Mouse (Mus musculus) cerebellum, adult 8-10 months (tissue): Measurements from ENCODE around the gene Slc22a27.
"Not testable (repeated sequence)": the region's sequence is repeated elsewhere in the genome, so short reads cannot be mapped to it uniquely, and the experiment has no call there.

Experiments used
- DNase-seq: peaks from one replicate; pipeline ENCODE4 v3.0.0; 2022

Slc22a27 gene

DNA sequence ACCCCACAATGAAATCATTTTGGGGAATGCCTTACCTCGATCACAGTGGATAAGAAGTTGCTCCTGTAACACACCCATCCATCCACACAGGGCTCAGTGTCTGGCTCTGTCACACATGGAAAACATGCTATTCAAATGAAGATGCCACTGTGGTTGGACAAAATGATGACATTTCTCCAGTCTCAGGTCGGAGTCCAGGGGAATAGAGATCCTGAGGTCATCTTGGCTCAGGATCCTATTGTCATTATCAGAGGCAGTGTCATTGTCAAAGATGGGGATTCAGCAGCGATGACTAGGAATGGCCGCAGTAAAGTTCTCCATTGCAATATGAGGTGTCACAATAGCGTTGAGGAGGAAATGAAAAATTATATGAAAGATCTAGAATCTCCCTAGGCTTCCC, at the start of gene Slc22a27:
Slc22a27 (minus strand) TSS at position 101 of the 400 bp plus-strand sequence.
- DNase-seq, result not testable (repeated sequence)

DNA sequence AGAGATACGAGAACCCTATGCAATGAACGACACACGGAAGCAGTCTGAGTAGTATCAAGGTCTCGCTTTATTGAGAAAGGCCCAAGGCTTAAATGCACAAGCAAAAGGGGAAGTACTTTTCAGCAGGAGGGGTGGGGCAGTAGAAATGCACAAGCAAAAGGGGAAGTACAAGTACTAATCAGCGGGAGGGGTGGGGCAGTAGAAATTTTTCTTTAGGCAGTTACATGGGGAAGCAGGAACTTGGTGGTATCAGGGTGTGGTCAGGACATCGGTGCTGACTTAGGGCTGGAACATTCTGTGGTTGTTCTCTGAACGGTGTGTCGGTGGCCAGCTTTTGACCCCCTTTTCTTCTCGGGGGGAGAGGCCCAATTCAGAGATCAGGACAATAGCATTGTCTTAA, 45.8 kb upstream of the Slc22a27 start:
- not testable (repeated sequence) for DNase-seq

DNA sequence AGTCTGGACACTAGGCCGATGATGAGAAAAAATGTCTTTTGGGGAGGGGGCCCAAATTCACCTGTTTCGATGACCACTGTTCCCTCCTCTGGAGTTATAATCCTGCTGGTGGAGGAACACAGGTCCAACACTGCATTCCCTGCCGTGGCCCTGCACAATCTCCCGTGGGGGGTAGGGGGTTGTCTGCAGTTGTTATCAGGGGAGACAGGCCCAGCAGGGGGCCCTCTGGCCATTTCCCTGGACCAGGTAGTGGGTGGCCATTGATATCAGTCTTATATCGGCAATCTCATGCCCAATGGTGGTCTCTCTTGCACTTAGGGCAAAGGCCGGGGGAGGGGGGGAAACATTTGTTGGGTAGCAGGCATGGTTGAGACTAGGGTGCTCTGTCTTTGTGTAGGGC, 43.3 kb upstream of the Slc22a27 start:
- DNase-seq, result not testable (repeated sequence)

- no peak for DNase-seq
These were observed 2.9 kb upstream of the Slc22a27 start for GRCm38 (mm10) chr19:7968703-7969102.

- DNase-seq, result not testable (repeated sequence)
These were observed 723 bp upstream of the Slc22a27 start for GRCm38 (mm10) chr19:7966550-7966949.

GRCm38 (mm10) chr19:7939391-7939790, 26.4 kb downstream of the Slc22a27 start:
- DNase-seq, result not testable (repeated sequence)

- DNase-seq, result no peak
These were observed 89.2 kb downstream of the Slc22a27 start for GRCm38 (mm10) chr19:7876626-7877025.

DNA sequence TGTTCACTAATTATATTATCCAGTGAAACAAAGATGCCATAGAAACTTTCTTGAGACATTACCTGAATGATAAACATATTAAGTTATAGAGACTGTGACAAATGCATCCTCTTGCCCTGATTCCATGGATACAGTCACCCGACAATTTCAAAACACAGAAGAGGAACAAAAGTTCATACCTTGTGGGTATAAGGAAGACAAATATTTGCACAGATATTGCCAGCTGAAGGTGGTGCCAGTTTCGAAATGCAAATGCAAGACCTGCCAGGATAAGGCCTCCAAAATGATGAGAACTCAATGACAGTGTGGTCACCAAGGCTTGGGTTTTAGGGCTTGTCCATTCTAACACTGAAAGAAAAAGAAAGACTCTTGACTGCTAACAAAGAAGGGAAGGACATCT, 136.0 kb downstream of the Slc22a27 start:
- no peak for DNase-seq
